Mouse (Mus musculus) neural tube, embryonic 11.5 days (tissue): ENCODE results near the gene Pbx1. TPM values are rescaled to one million over a fixed set of nuclear protein-coding genes. Genes with fewer than 3 reads are reported as not detected.

Experiments used
- ATAC-seq: fragments of 200-750 bp; cut with Nextera tagmentation; 2 replicates; pipeline ENCODE4 v1.8.0; 2017; ENCODE audit warnings: moderate number of reproducible peaks, mild to moderate bottlenecking, moderate TSS enrichment, moderate library complexity; ENCODE audit not compliant: insufficient read depth, low FRiP score, low TSS enrichment
- DNase-seq: peaks from one replicate; pipeline ENCODE4 v3.0.0-alpha.2; 2015; ENCODE audit warnings: low spot score
- H3K27ac ChIP-seq: fragments of 300-500 bp; sonication (generic); 2 replicates; pipeline ENCODE4 v1.5.1; 2014; ENCODE audit warnings: low read depth, mild to moderate bottlenecking, low read length
- H3K27me3 ChIP-seq: fragments of 300-500 bp; sonication (generic); 2 replicates; pipeline ENCODE4 v1.6.1; 2014; ENCODE audit warnings: mild to moderate bottlenecking, low read length, mixed read lengths; ENCODE audit not compliant: control insufficient read depth, insufficient read depth
- H3K36me3 ChIP-seq: fragments of 300-500 bp; sonication (generic); 2 replicates; pipeline ENCODE4 v1.6.1; 2014; ENCODE audit warnings: mild to moderate bottlenecking, low read length, moderate library complexity, mixed read lengths; ENCODE audit not compliant: control insufficient read depth, insufficient read depth
- H3K4me1 ChIP-seq: fragments of 300-500 bp; sonication (generic); 2 replicates; pipeline ENCODE4 v1.6.1; 2014; ENCODE audit warnings: low read length, mixed read lengths; ENCODE audit not compliant: control insufficient read depth, insufficient read depth
- H3K4me2 ChIP-seq: fragments of 300-500 bp; sonication (generic); 2 replicates; pipeline ENCODE4 v1.6.1; 2014; ENCODE audit warnings: low read depth, mild to moderate bottlenecking, moderate library complexity
- H3K4me3 ChIP-seq: fragments of 300-500 bp; sonication (generic); 2 replicates; pipeline ENCODE4 v1.5.1; 2014; ENCODE audit warnings: low read depth, low read length
- H3K9ac ChIP-seq: fragments of 300-500 bp; sonication (generic); 2 replicates; pipeline ENCODE4 v1.6.1; 2014; ENCODE audit warnings: mild to moderate bottlenecking, low read length
- H3K9me3 ChIP-seq: fragments of 300-500 bp; sonication (generic); 2 replicates; pipeline ENCODE4 v1.6.1; 2016; ENCODE audit warnings: low read length; ENCODE audit not compliant: control insufficient read depth
- WGBS: fragments of 180-500 bp; shearing (Covaris S2); extraction: QIAGEN DNeasy Blood & Tissue Kit; methylation state at CpG from one replicate; pipeline ENCODE4 v1.1.7; 2014; 5-methylcytosine and 5-hydroxymethylcytosine counted together
- polyA plus RNA-seq: library from polyadenylated mRNA; unstranded; fragments of >200 nt; fragmentation: Nextera tagmentation; extraction: Ambion mirVana; gene quantifications from 2 replicates; pipeline ENCODE4 v1.2.1, GENCODE M21; 2014

Gene Pbx1
- polyA plus RNA-seq, 1 experiment from 2014 or later = 45.8 TPM

- Histone ChIP-seq H3K9ac (no peak overlapping the region), H3K27ac (no peak overlapping the region), H3K27me3 (no peaks in the 10 kb centered on the region), H3K4me1 (peaks cover 12% of the 10 kb centered on the region), H3K4me2 (no peak overlapping the region), H3K36me3 (no peaks in the 10 kb centered on the region), H3K4me3 (no peak overlapping the region), H3K9me3 (no peaks in the 10 kb centered on the region)
- DNase-seq (no peak), ATAC-seq (no peak)
- whole genome bisulfite sequencing = 76% methylated on average over 11 of the region's 11 CpGs
These were observed 197.7 kb downstream of the Pbx1 start for GRCm38 (mm10) chr1:168234355-168234754.

- Histone ChIP-seq H3K4me2 (no peak overlapping the region), H3K36me3 (no peaks in the 10 kb centered on the region), H3K4me3 (no peak overlapping the region), H3K9me3 (no peaks in the 10 kb centered on the region), H3K9ac (no peak overlapping the region), H3K27me3 (no peaks in the 10 kb centered on the region), H3K4me1 (peaks cover 12% of the 10 kb centered on the region), H3K27ac (no peak overlapping the region)
- no peak for ATAC-seq
- DNase-seq = no peak
- 100% methylated on average over 1 of the region's 1 CpGs for WGBS
These were observed 198.9 kb downstream of the Pbx1 start for GRCm38 (mm10) chr1:168233182-168233581.

- no peaks in the 10 kb centered on the region for H3K27me3 ChIP-seq
- DNase-seq (no peak), ATAC-seq (no peak)
- H3K4me1 ChIP-seq = peaks cover 12% of the 10 kb centered on the region
- 93% methylated on average over 11 of the region's 11 CpGs for WGBS
- no peak overlapping the region for H3K4me3 ChIP-seq
- H3K9ac ChIP-seq = no peak overlapping the region
- H3K4me2 ChIP-seq = no peak overlapping the region
- no peaks in the 10 kb centered on the region for H3K36me3 ChIP-seq
- H3K9me3 ChIP-seq = no peaks in the 10 kb centered on the region
- no peak overlapping the region for H3K27ac ChIP-seq
These were observed 200.3 kb downstream of the Pbx1 start for GRCm38 (mm10) chr1:168231548-168232429.

GRCm38 (mm10) chr1:168230858-168231257 lies 201.2 kb downstream of the Pbx1 start:
- H3K4me3 ChIP-seq = no peak overlapping the region
- H3K4me2 ChIP-seq = no peak overlapping the region
- no peaks in the 10 kb centered on the region for H3K36me3 ChIP-seq
- no peak overlapping the region for H3K9ac ChIP-seq
- no peak for ATAC-seq
- H3K9me3 ChIP-seq = no peaks in the 10 kb centered on the region
- no peak for DNase-seq
- H3K27ac ChIP-seq = no peak overlapping the region
- no peaks in the 10 kb centered on the region for H3K27me3 ChIP-seq
- WGBS = 40% methylated on average over 1 of the region's 1 CpGs
- H3K4me1 ChIP-seq = peaks cover 12% of the 10 kb centered on the region

- WGBS = 44% methylated on average over 4 of the region's 4 CpGs
- Histone ChIP-seq H3K4me3 (no peak overlapping the region), H3K27ac (0 out of 2 replicates have a peak overlapping the region, but pooled peaks have one; percentile 29), H3K36me3 (no peaks in the 10 kb centered on the region), H3K9ac (no peak overlapping the region), H3K9me3 (no peaks in the 10 kb centered on the region), H3K27me3 (no peaks in the 10 kb centered on the region), H3K4me2 (no peak overlapping the region), H3K4me1 (peaks cover 12% of the 10 kb centered on the region)
- ATAC-seq (peak; percentile 72; the same call in 1 of the 2 replicates), DNase-seq (peak; percentile 59)
These were observed 201.9 kb downstream of the Pbx1 start for GRCm38 (mm10) chr1:168230134-168230533.

- Histone ChIP-seq H3K27ac (no peak overlapping the region), H3K9ac (no peak overlapping the region), H3K4me2 (no peak overlapping the region), H3K36me3 (no peaks in the 10 kb centered on the region), H3K4me3 (no peak overlapping the region), H3K27me3 (no peaks in the 10 kb centered on the region), H3K4me1 (peaks cover 12% of the 10 kb centered on the region), H3K9me3 (no peaks in the 10 kb centered on the region)
- ATAC-seq (no peak), DNase-seq (no peak)
- WGBS = 81% methylated on average over 6 of the region's 6 CpGs
These were observed 203.1 kb downstream of the Pbx1 start for GRCm38 (mm10) chr1:168228756-168229526.

GRCm38 (mm10) chr1:168226150-168226549 lies 205.9 kb downstream of the Pbx1 start:
- no peak for ATAC-seq
- no peak overlapping the region for H3K4me3 ChIP-seq
- no peaks in the 10 kb centered on the region for H3K27me3 ChIP-seq
- peaks cover 8% of the 10 kb centered on the region for H3K4me1 ChIP-seq
- 80% methylated on average over 6 of the region's 6 CpGs for WGBS
- H3K9ac ChIP-seq = no peak overlapping the region
- no peaks in the 10 kb centered on the region for H3K9me3 ChIP-seq
- H3K4me2 ChIP-seq = no peak overlapping the region
- no peaks in the 10 kb centered on the region for H3K36me3 ChIP-seq
- H3K27ac ChIP-seq = no peak overlapping the region
- DNase-seq = no peak

- Histone ChIP-seq H3K9ac (no peak overlapping the region), H3K4me1 (peaks cover 3% of the 10 kb centered on the region)
These were observed 206.4 kb downstream of the Pbx1 start for GRCm38 (mm10) chr1:168225595-168226127.

More at GRCm38 (mm10) chr1:168225595-168226127, 206.4 kb downstream of the Pbx1 start:
- H3K36me3 ChIP-seq = no peaks in the 10 kb centered on the region
- no peak overlapping the region for H3K27ac ChIP-seq
- 91% methylated on average over 7 of the region's 7 CpGs for WGBS
- DNase-seq (no peak), ATAC-seq (no peak)
- no peak overlapping the region for H3K4me3 ChIP-seq
- no peak overlapping the region for H3K4me2 ChIP-seq
- H3K9me3 ChIP-seq = no peaks in the 10 kb centered on the region
- no peaks in the 10 kb centered on the region for H3K27me3 ChIP-seq
